Mouse (Mus musculus): ENCODE measurements around the gene Gjb2.
A peak's percentile ranks its signal among the peaks of the same experiment; 100 is the strongest.

Gene Gjb2

DNA sequence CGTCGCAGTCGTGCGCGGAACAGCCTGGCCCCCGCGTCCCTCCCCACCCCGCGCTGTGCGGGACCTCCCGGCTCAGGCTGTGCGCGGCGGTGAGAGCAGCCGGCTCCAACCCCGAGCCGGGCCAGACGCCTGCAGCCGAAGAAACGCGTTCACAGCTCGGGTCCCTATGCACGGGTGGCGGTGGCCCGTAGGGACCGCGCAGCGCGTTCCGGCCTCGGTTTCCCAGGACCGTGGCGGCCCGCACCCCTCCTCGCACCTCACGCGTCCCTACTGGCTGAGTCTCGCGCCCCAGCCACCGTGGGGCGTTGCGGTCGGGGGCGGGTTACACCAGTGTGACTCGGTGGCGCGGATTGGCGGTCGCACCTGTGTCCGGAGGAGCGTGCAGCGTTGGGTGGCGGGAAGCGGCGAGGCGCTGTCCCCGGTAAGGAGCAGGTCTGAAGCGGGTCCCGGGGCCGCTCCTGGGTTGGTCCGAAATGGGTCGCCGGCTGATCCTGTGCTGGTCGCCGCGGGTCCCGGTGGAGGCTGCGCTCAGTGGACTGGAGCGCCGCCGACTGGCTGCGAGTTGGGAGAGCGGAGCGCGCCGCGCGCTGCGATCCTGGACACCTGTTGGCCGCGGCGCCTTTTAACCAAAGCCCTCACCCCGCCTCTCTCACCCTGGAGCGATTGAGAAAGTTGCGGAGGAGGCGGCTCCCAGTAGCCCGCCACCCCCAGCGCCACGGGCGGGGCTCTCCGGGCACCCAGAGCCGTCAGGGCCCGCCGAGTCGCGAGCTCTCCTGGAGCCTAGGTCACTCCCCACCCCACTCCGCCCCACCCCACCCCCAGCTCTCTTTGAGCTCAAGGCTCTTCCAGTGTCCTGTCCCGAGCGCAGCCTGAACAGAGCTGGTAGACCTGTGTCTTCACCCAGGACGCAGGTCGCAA lies at the start of gene Gjb2:
Gene Gjb2, minus strand, starts transcription at position 597 of the 918 bp plus-strand sequence.
- DNase-seq (ENCODE audit: low read depth, low spot score) = no peak
- Histone ChIP-seq H3K36me3 (ENCODE audit: control insufficient read depth, insufficient read depth, low read length, poor library complexity, severe bottlenecking) (no peaks in the 10 kb centered on the region), H3K27me3 (ENCODE audit: control insufficient read depth, insufficient read depth, low read length, poor library complexity, severe bottlenecking) (no peaks in the 10 kb centered on the region)

- Histone ChIP-seq H3K36me3 (ENCODE audit: control insufficient read depth, insufficient read depth, low read length, poor library complexity, severe bottlenecking) (no peaks in the 10 kb centered on the region), H3K27me3 (ENCODE audit: control insufficient read depth, insufficient read depth, low read length, poor library complexity, severe bottlenecking) (no peaks in the 10 kb centered on the region)
- DNase-seq (ENCODE audit: low read depth, low spot score) = no peak
Measured at GRCm38 (mm10) chr14:57145741-57146140, 41.2 kb upstream of the Gjb2 start.

DNA sequence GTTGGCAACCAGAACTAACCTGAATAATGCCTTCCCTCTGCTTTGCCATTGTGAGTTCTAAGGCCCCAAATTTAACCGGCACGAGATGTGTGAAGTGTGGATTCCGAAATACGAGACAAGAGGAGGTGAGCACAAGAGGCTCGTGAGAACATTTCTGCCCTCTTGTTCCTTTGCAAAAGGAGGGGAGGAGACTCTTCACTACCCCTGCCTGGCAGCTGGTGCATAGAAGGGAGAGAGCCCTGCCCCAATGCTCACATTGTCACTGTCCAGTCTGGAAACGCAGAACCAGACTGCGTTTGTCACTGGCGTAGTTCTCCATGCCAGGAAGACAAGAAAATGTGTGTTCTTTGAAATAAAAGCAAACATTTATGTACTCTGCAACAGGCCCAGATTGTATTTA lies 30.8 kb upstream of the Gjb2 start:
- Histone ChIP-seq H3K27me3 (ENCODE audit: control insufficient read depth, insufficient read depth, low read length, poor library complexity, severe bottlenecking) (no peaks in the 10 kb centered on the region), H3K36me3 (ENCODE audit: control insufficient read depth, insufficient read depth, low read length, poor library complexity, severe bottlenecking) (no peaks in the 10 kb centered on the region)
- DNase-seq (ENCODE audit: low read depth, low spot score) = no peak

DNA sequence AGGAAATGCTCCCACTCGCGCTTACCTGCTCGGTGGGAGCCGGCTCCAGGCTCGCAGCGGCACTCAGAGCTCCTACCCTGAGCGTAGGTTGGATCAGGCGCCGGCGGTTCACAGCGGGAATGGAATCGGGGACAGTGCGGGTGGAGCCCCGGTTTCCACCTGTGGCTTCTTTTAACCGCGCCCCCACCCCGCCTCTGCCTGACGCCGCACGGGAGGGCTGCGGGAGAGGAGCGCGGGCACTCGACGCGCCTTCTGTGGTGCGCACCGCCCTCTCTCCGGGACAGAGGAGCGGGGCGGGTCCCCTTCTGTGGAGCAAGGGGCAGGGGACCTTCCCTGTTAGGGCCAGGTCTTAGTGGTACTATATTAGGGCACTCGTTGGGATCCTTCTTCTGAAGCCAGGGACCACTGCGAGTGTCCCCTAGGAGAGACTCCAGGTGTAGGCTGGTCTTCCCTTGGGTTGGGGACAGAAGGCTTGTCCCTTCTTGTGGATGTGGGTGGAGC lies 28.7 kb upstream of the Gjb2 start, which contains the start of gene Gjb6:
Gene Gjb6, minus strand, starts transcription at position 451 of the 501 bp plus-strand sequence.
- Histone ChIP-seq H3K36me3 (ENCODE audit: control insufficient read depth, insufficient read depth, low read length, poor library complexity, severe bottlenecking) (no peaks in the 10 kb centered on the region), H3K27me3 (ENCODE audit: control insufficient read depth, insufficient read depth, low read length, poor library complexity, severe bottlenecking) (no peaks in the 10 kb centered on the region)
- no peak for DNase-seq (ENCODE audit: low read depth, low spot score)

- Histone ChIP-seq H3K36me3 (ENCODE audit: control insufficient read depth, insufficient read depth, low read length, poor library complexity, severe bottlenecking) (no peaks in the 10 kb centered on the region), H3K27me3 (ENCODE audit: control insufficient read depth, insufficient read depth, low read length, poor library complexity, severe bottlenecking) (no peaks in the 10 kb centered on the region)
- DNase-seq (ENCODE audit: low read depth, low spot score) = no peak
Measured at GRCm38 (mm10) chr14:57127383-57127782, 22.9 kb upstream of the Gjb2 start.

GRCm38 (mm10) chr14:57122295-57122694 lies 17.8 kb upstream of the Gjb2 start:
- no peaks in the 10 kb centered on the region for H3K36me3 ChIP-seq (ENCODE audit: control insufficient read depth, insufficient read depth, low read length, poor library complexity, severe bottlenecking)
- DNase-seq (ENCODE audit: low read depth, low spot score) = no peak
- H3K27me3 ChIP-seq (ENCODE audit: control insufficient read depth, insufficient read depth, low read length, poor library complexity, severe bottlenecking) = no peaks in the 10 kb centered on the region

- DNase-seq (ENCODE audit: low read depth, low spot score) = no peak
- Histone ChIP-seq H3K27me3 (ENCODE audit: control insufficient read depth, insufficient read depth, low read length, poor library complexity, severe bottlenecking) (no peaks in the 10 kb centered on the region), H3K36me3 (ENCODE audit: control insufficient read depth, insufficient read depth, low read length, poor library complexity, severe bottlenecking) (no peaks in the 10 kb centered on the region)
Measured at GRCm38 (mm10) chr14:57115823-57116544, 11.5 kb upstream of the Gjb2 start, which contains the start of gene Gm4491. Gm4491 (minus strand) TSS chr14:57115883.

DNA sequence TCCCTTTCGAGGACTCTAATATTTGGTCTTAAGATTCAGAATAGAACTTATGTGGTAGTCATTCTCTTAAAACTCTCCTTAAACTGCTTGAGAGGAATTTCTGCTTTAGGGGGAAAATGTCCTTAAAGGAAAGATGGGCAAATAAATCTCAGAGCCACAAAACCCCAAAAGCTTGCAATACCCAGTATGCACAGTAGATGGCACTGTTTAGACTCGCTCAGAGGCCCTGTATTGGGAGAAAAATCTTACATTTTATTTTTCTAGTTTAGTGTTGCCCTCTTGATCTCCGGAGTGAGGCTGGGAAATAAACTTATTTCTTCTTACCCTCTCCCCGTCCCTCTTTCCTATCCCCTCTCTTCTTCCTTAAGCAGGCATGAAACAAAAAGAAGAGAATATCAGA lies 4.7 kb upstream of the Gjb2 start:
- Histone ChIP-seq H3K36me3 (ENCODE audit: control insufficient read depth, insufficient read depth, low read length, poor library complexity, severe bottlenecking) (no peaks in the 10 kb centered on the region), H3K27me3 (ENCODE audit: control insufficient read depth, insufficient read depth, low read length, poor library complexity, severe bottlenecking) (no peaks in the 10 kb centered on the region)
- DNase-seq (ENCODE audit: low read depth, low spot score) = peak; percentile 61

- Histone ChIP-seq H3K36me3 (ENCODE audit: control insufficient read depth, insufficient read depth, low read length, poor library complexity, severe bottlenecking) (no peaks in the 10 kb centered on the region), H3K27me3 (ENCODE audit: control insufficient read depth, insufficient read depth, low read length, poor library complexity, severe bottlenecking) (no peaks in the 10 kb centered on the region)
- DNase-seq (ENCODE audit: low read depth, low spot score) = no peak
Measured at GRCm38 (mm10) chr14:57107916-57108315, 3.4 kb upstream of the Gjb2 start.

GRCm38 (mm10) chr14:57107091-57107490 lies 2.6 kb upstream of the Gjb2 start:
- no peaks in the 10 kb centered on the region for H3K36me3 ChIP-seq (ENCODE audit: control insufficient read depth, insufficient read depth, low read length, poor library complexity, severe bottlenecking)
- DNase-seq (ENCODE audit: low read depth, low spot score) = no peak

GRCm38 (mm10) chr14:57105721-57106120 lies 1.2 kb upstream of the Gjb2 start:
- Histone ChIP-seq H3K36me3 (ENCODE audit: control insufficient read depth, insufficient read depth, low read length, poor library complexity, severe bottlenecking) (no peaks in the 10 kb centered on the region), H3K27me3 (ENCODE audit: control insufficient read depth, insufficient read depth, low read length, poor library complexity, severe bottlenecking) (no peaks in the 10 kb centered on the region)
- no peak for DNase-seq (ENCODE audit: low read depth, low spot score)

More at GRCm38 (mm10) chr14:57107091-57107490, 2.6 kb upstream of the Gjb2 start:
- no peaks in the 10 kb centered on the region for H3K27me3 ChIP-seq (ENCODE audit: control insufficient read depth, insufficient read depth, low read length, poor library complexity, severe bottlenecking)

- H3K36me3 ChIP-seq (ENCODE audit: control insufficient read depth, insufficient read depth, low read length, poor library complexity, severe bottlenecking) = no peaks in the 10 kb centered on the region
- H3K27me3 ChIP-seq (ENCODE audit: control insufficient read depth, insufficient read depth, low read length, poor library complexity, severe bottlenecking) = no peaks in the 10 kb centered on the region
- no peak for DNase-seq (ENCODE audit: low read depth, low spot score)
Measured at GRCm38 (mm10) chr14:57105111-57105510, 609 bp upstream of the Gjb2 start.

DNA sequence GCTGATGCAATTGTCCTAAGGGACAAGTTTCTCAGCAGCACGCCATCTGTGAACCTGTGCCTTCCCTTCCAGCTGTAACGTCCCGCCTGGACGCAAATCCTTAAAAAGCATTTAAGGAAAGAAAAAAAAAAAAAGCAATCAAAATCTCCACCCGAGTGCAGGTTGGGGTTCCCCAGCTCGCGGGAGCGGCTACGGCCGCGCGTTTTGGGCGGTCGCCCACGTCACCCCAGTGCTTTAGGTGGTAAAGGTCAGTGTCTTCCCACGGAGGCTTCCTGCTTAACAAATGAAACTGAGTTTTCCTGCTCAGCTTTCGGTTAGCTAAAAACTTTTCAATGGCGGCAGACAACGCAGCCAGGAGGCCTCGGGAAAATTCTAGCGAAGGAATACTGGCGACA lies 794 bp downstream of the Gjb2 start:
- Histone ChIP-seq H3K36me3 (ENCODE audit: control insufficient read depth, insufficient read depth, low read length, poor library complexity, severe bottlenecking) (no peaks in the 10 kb centered on the region), H3K27me3 (ENCODE audit: control insufficient read depth, insufficient read depth, low read length, poor library complexity, severe bottlenecking) (no peaks in the 10 kb centered on the region)
- no peak for DNase-seq (ENCODE audit: low read depth, low spot score)

- no peaks in the 10 kb centered on the region for H3K36me3 ChIP-seq (ENCODE audit: control insufficient read depth, insufficient read depth, low read length, poor library complexity, severe bottlenecking)
- no peak for DNase-seq (ENCODE audit: low read depth, low spot score)
- H3K27me3 ChIP-seq (ENCODE audit: control insufficient read depth, insufficient read depth, low read length, poor library complexity, severe bottlenecking) = no peaks in the 10 kb centered on the region
Measured at GRCm38 (mm10) chr14:57103121-57103520, 1.4 kb downstream of the Gjb2 start.

- no peak for DNase-seq (ENCODE audit: low read depth, low spot score)
- H3K27me3 ChIP-seq (ENCODE audit: control insufficient read depth, insufficient read depth, low read length, poor library complexity, severe bottlenecking) = no peaks in the 10 kb centered on the region
- H3K36me3 ChIP-seq (ENCODE audit: control insufficient read depth, insufficient read depth, low read length, poor library complexity, severe bottlenecking) = no peaks in the 10 kb centered on the region
Measured at GRCm38 (mm10) chr14:57101623-57102022, 2.9 kb downstream of the Gjb2 start.
